In genomic region chr1:156641808-156642207, GRCm38 (mm10) we compare ENCODE assay signal across 29 mouse cellular contexts. TPM values are rescaled to one million over a fixed set of nuclear protein-coding genes. Genes with fewer than 3 reads are reported as not detected.
DNase-seq lines count a peak whose midpoint lies in the region; ATAC-seq and TF ChIP-seq lines count a peak whose summit lies in the region.
"Had no signal": no experiment of that assay in that cellular context is flagged by ENCODE, and none has a peak within 500 bp of the region (broad histone marks: within the 10 kb centered on the region; RNA-seq: fewer than 3 reads in every experiment).

No protein-coding gene starts in this region.

- H3K9ac ChIP-seq in liver, embryonic 11.5 days (ENCODE audit: low read depth, low read length), result no peak overlapping the region
- H3K9ac ChIP-seq in liver, embryonic 12.5 days, result no peak overlapping the region
- H3K9ac ChIP-seq in liver, embryonic 15.5 days, result no peak overlapping the region
- H3K9ac ChIP-seq: embryonic facial prominence, embryonic 15.5 days; forebrain, embryonic 15.5 days; limb, embryonic 13.5 days; midbrain, embryonic 15.5 days; neural tube, embryonic 15.5 days had no signal

- H3K4me3 ChIP-seq in liver, embryonic 11.5 days (ENCODE audit: low read depth, low read length), result no peak overlapping the region
- H3K4me3 ChIP-seq in liver, embryonic 12.5 days, result no peak overlapping the region
- no peak overlapping the region for H3K4me3 ChIP-seq in liver, embryonic 15.5 days (replicated peaks)
- no peak overlapping the region for H3K4me3 ChIP-seq in gastrocnemius, adult 2 months
- H3K4me3 ChIP-seq: embryonic facial prominence, embryonic 10.5 days; embryonic facial prominence, embryonic 15.5 days; forebrain, embryonic 15.5 days; left cerebral cortex, adult 2 months; limb, embryonic 13.5 days; midbrain, embryonic 10.5 days; midbrain, embryonic 15.5 days; neural tube, embryonic 15.5 days had no signal

- no peak for TF ChIP-seq CTCF in gastrocnemius, adult 2 months (IDR thresholded peaks at IDR 0.05)

- H3K9me3 ChIP-seq in liver, embryonic 11.5 days (ENCODE audit: control insufficient read depth, low read length), result no peaks in the 10 kb centered on the region
- no peaks in the 10 kb centered on the region for H3K9me3 ChIP-seq in liver, embryonic 12.5 days (replicated peaks)
- no peaks in the 10 kb centered on the region for H3K9me3 ChIP-seq in liver, embryonic 15.5 days (replicated peaks)
- H3K9me3 ChIP-seq: embryonic facial prominence, embryonic 10.5 days; embryonic facial prominence, embryonic 15.5 days; forebrain, embryonic 15.5 days; limb, embryonic 13.5 days; midbrain, embryonic 10.5 days; midbrain, embryonic 15.5 days; neural tube, embryonic 15.5 days had no signal

- DNase-seq in liver, embryonic 11.5 days (ENCODE audit: low spot score), result no peak
- DNase-seq in MN1 (ENCODE audit: low spot score), result peak; percentile 17
- no peak for DNase-seq in right cerebral cortex, postnatal 4 days
- no peak for DNase-seq in gastrocnemius, adult 2 months
- no peak for DNase-seq in left cerebral cortex, adult 18-20 months (ENCODE audit: low spot score in 2 of 2)
- DNase-seq: adrenal gland, postnatal 14 days; cerebellum, adult 11-12 months; cerebellum, postnatal 14 days; kidney, adult 18-20 months; kidney, postnatal 14 days; lung, adult 2 months; lung, postnatal 10 days; right cerebral cortex, adult 18-20 months; thymus, adult 2 months had no signal

- no peak overlapping the region for H3K27ac ChIP-seq in liver, embryonic 11.5 days (ENCODE audit: low read depth, low read length)
- no peak overlapping the region for H3K27ac ChIP-seq in liver, embryonic 12.5 days
- no peak overlapping the region for H3K27ac ChIP-seq in liver, embryonic 15.5 days (replicated peaks)
- no peak overlapping the region for H3K27ac ChIP-seq in gastrocnemius, adult 2 months
- H3K27ac ChIP-seq: embryonic facial prominence, embryonic 10.5 days; embryonic facial prominence, embryonic 15.5 days; forebrain, embryonic 15.5 days; left cerebral cortex, adult 2 months; limb, embryonic 13.5 days; macrophage; midbrain, embryonic 10.5 days; midbrain, embryonic 15.5 days; neural tube, embryonic 15.5 days; stomach, postnatal 0 days had no signal

- no peak overlapping the region for H3K4me2 ChIP-seq in liver, embryonic 11.5 days
- H3K4me2 ChIP-seq in liver, embryonic 12.5 days, result no peak overlapping the region
- H3K4me2 ChIP-seq in liver, embryonic 15.5 days, result no peak overlapping the region
- H3K4me2 ChIP-seq: embryonic facial prominence, embryonic 15.5 days; forebrain, embryonic 15.5 days; limb, embryonic 13.5 days; midbrain, embryonic 15.5 days; neural tube, embryonic 15.5 days had no signal

- no peaks in the 10 kb centered on the region for H3K27me3 ChIP-seq in liver, embryonic 11.5 days (replicated peaks; ENCODE audit: control insufficient read depth, insufficient read depth, low read length)
- H3K27me3 ChIP-seq in liver, embryonic 12.5 days (replicated peaks), result no peaks in the 10 kb centered on the region
- H3K27me3 ChIP-seq in liver, embryonic 15.5 days, result no peaks in the 10 kb centered on the region
- H3K27me3 ChIP-seq: embryonic facial prominence, embryonic 15.5 days; forebrain, embryonic 15.5 days; limb, embryonic 13.5 days; midbrain, embryonic 15.5 days; neural tube, embryonic 15.5 days had no signal

- intact Hi-C loops in gastrocnemius, adult 2 months (cut with DNase I), result loop anchor here (2.0 kb wide), 1 partner anchor 35 kb away; no protein-coding TSS in a partner anchor

- peaks cover 26% of the 10 kb centered on the region for H3K36me3 ChIP-seq in liver, embryonic 11.5 days (ENCODE audit: control insufficient read depth, insufficient read depth, low read length)
- H3K36me3 ChIP-seq in liver, embryonic 12.5 days, result peaks cover 68% of the 10 kb centered on the region
- peaks cover 31% of the 10 kb centered on the region for H3K36me3 ChIP-seq in liver, embryonic 15.5 days (replicated peaks)

- peak; percentile 60; the same call in 1 of the 2 replicates for ATAC-seq in liver, embryonic 11.5 days (replicated peaks; ENCODE audit: low FRiP score)
- ATAC-seq in liver, embryonic 12.5 days, result no peak; the same call in 1 of the 2 replicates
- peak; percentile 32; the same call in 1 of the 2 replicates for ATAC-seq in liver, embryonic 15.5 days (ENCODE audit: insufficient read depth)
- 0 out of 2 replicates have a peak, but pooled peaks have one; percentile 13 for ATAC-seq in neutrophil, adult 5-6 weeks (ENCODE audit: extremely low read depth, insufficient number of reproducible peaks, low FRiP score, poor library complexity, severe bottlenecking)
- ATAC-seq: CD4-positive, CD25-positive, alpha-beta regulatory T cell, adult 4 months; forebrain, embryonic 15.5 days; hindbrain, embryonic 16.5 days; midbrain, embryonic 15.5 days had no signal

- H3K4me1 ChIP-seq in liver, embryonic 11.5 days (replicated peaks; ENCODE audit: control insufficient read depth, insufficient read depth, low read length), result peaks cover 12% of the 10 kb centered on the region
- peaks cover 14% of the 10 kb centered on the region for H3K4me1 ChIP-seq in liver, embryonic 12.5 days
- peaks cover 5% of the 10 kb centered on the region; the same call in 1 of the 2 replicates for H3K4me1 ChIP-seq in liver, embryonic 15.5 days (replicated peaks)

- WGBS in liver, embryonic 11.5 days, result 68% methylated on average over 10 of the region's 10 CpGs
- 50% methylated on average over 10 of the region's 10 CpGs for WGBS in liver, embryonic 12.5 days (ENCODE audit: insufficient replicate concordance)
- 34% methylated on average over 10 of the region's 10 CpGs for WGBS in liver, embryonic 15.5 days (ENCODE audit: insufficient replicate concordance)

RNA-seq across cellular contexts. Expression of gene Tor3a, which starts 32.3 kb away (rescaled TPM):
- polyA plus RNA-seq in liver, embryonic 11.5 days (2014; fragmentation: Nextera tagmentation; extraction: Ambion mirVana), result 4.0 and 4.3 TPM in 2 replicates
- 2.9 and 3.3 TPM in 2 replicates for polyA plus RNA-seq in liver, embryonic 12.5 days (2016; fragmentation: Nextera tagmentation; extraction: Ambion mirVana)
- polyA plus RNA-seq in liver, embryonic 15.5 days (2015; fragmentation: Nextera tagmentation; extraction: Ambion mirVana), result 4.4 and 4.6 TPM in 2 replicates
- 24.6 and 25.2 TPM in 2 replicates for total RNA-seq in neutrophil, adult 5-6 weeks (2017)
- total RNA-seq in gastrocnemius, adult 2 months (2021), result 1 to 10 TPM; 4.9 to 5.4 TPM
- total RNA-seq in left cerebral cortex, adult 18-20 months (2021), result 1 to 10 TPM; 6.3 to 7.5 TPM
